Mouse (Mus musculus) adrenal gland (tissue): ENCODE results near the gene Sema4b.

Source experiments
- intact Hi-C: fragments of 180-260 bp; cut with DNase I; formaldehyde crosslinking; loops from one replicate; pipeline ENCODE4 v1.15.1; 2025
- long read RNA-seq, 2 experiments: library from polyadenylated mRNA; unstranded; transcript quantifications; one replicate each; pipeline ENCODE4 v2.0.0; 2020; ENCODE audit warnings: borderline replicate concordance in 1 of 2; ENCODE audit not compliant: insufficient replicate concordance in 1 of 2

Gene Sema4b
- long read RNA-seq, experiment 1, partial matches to known transcripts = 4 of 23 reads
- long read RNA-seq, experiment 1, other reads (novel, unspliced or antisense) = 16 of 23 reads
- long read RNA-seq, experiment 2, partial matches to known transcripts = 5 of 15 reads
- long read RNA-seq, experiment 2, other reads (novel, unspliced or antisense) = 7 of 15 reads

GRCm38 (mm10) chr7:80186531-80187296 lies at the start of gene Sema4b:
Gene Sema4b (plus strand): TSS chr7:80186841.
- intact Hi-C loops = loop anchor here (2.0 kb wide), 1 partner anchor 14 kb away; no protein-coding TSS in a partner anchor

GRCm38 (mm10) chr7:80138375-80138774 lies 48.3 kb upstream of the Sema4b start:
- intact Hi-C loops = no loop called here

GRCm38 (mm10) chr7:80140815-80141214 lies 45.8 kb upstream of the Sema4b start:
- intact Hi-C loops = loop anchor here (5.0 kb wide), 2 partner anchors 116 to 236 kb away; no protein-coding TSS in a partner anchor

DNA sequence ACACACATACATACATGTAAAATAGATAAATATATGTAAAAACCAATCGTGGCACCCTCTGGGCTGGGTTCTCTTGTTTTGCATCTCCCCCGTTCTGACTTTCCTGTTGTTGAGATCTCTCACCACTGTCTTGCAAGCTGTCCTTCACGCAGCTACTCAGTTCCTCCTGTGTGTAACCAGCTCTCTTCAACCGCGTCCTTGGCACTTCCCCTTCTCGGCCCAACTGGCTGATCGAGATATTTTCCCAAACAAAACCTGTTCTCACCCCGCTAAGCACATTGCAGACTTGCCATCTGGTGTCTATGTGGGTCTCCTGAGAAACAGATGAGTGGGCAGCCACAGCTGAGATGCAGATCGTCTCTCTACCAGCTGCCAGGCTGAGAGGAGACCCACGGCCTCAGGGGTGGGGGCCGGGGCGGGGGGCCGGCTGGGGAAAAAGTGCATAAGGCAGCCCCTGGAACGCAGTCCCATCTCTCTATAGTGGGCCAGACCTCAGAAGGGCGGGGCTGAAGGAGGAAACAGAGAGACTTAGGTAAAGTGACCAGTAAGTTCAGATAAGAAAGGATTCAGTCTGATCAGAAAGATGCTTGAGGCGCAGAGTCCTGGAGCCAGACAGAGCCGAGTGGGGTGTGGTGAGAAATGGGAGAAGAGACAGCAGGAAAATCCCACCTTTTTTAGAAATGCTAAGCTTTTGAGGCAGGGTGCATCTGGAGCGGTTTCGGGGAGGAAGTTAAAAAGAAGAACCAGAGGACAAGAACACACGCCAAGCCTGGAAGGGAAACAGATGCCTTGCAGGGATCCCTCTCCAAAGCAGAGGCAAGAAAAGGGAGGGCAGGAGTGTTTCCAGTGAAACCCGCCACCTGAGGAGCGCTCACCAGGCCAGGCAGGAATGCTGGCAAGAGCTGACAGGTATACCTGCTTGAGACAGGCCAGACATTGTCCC lies 43.0 kb upstream of the Sema4b start:
- intact Hi-C loops = loop anchor here (5.0 kb wide), 2 partner anchors 114 to 234 kb away; no protein-coding TSS in a partner anchor

DNA sequence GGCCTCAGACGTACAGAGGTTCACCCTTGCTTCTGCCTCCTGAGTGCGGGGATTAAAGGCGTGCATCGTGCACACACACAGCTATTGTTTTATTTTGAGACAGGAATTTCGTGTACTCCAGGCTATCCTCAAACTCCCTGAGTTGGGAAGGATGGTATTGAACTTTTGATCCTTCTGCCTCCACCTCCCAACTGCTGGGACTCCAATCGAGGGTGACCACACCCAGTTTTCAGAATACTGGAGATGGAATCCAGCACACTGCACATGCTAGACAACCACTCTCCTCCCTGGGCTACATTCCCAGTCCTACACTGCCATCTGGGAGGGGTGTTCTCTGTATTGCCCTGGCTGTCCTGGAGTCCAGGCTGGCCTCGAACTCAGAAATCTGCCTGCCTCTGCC lies 41.9 kb upstream of the Sema4b start:
- intact Hi-C loops = loop anchor here (5.0 kb wide), 2 partner anchors 113 to 233 kb away; no protein-coding TSS in a partner anchor

DNA sequence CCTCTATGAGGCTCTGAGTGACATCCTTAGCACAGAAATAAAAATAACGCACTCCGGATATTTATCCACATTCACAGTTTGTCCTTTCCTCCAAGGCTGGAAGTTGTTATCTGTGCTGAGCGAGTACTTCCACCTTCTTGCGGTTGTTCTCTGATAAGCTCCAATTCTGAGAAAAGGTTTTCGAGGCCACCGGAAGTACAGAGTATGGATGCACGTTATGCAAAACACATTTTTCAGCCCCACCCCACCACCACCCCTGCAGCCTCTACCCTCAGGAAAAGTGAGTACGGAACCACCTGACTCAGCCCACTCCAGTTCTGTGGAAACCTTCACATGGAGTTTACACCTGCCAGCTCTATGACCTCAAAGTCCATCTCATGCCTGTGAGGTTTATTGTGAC lies 40.6 kb upstream of the Sema4b start:
- intact Hi-C loops = no loop called here

GRCm38 (mm10) chr7:80149356-80149755 lies 37.3 kb upstream of the Sema4b start:
- intact Hi-C loops = no loop called here

DNA sequence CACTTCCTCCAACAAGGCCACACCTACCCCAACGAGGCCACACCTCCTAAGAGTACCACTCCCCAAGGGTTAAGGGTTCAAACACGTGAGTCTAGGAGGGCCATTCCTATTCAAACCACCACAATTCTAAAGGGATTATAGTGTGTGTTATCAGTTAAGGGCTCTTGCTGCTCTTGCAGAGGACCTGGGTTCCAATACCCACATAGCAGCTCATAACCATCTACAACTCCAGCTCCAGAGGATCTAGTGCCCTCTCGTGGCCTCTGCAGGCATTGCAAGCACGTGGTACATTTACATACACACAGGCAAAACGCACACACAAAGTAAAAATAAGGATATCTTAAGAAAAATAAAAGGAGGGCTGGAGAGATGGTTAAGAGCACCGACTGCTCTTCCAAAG lies 34.5 kb upstream of the Sema4b start:
- intact Hi-C loops = no loop called here

- intact Hi-C loops = no loop called here
Measured at GRCm38 (mm10) chr7:80152756-80153155, 33.9 kb upstream of the Sema4b start.

DNA sequence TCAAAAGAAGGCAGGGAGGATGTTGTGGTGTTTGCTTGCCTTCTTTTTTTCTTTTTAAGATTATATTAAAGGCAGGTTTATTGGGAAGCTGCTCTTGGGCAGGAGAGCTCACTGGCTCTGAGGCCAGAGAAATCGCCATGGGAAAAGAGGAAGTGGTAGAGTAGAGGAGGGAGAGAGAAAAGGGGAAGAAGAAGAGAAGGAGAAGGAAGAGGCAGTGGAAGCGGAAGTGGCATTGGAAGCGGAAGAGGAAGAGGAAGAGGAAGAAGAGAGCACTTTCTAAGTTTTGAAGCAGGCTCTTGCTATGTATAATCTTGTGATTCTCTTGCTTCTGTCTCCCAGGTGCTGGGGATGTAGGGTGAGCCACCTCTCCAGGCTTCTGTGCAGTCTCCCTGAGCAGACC lies 32.0 kb upstream of the Sema4b start:
- intact Hi-C loops = loop anchor here (5.0 kb wide), 1 partner anchor 63 kb away; no protein-coding TSS in a partner anchor

DNA sequence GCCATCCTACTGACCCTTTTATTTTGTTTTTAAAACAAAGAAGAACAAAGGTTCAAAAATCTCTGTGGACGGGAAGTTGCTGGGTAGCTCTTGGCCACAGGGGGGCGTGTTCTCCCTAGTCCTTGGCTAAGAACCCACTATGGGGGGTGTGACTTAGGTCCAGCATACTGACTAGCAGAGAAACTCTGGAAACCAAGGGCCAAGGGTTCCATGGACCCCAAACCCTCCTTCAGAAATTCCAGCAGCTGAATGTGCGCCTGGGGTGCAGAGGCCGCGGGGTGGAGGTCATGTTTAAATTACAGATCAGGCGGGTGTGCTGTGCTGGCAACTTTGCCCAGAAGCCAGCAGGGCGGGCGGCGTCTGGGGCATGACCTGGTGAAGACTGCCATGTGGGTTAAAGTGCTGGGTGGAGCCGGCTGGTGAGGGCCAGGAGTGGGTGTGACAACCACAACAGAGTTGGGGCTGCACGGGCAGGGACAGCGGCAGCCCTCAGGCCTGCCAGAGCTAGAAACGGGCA lies 29.9 kb upstream of the Sema4b start:
- intact Hi-C loops = loop anchor here (5.0 kb wide), 1 partner anchor 61 kb away; no protein-coding TSS in a partner anchor

- intact Hi-C loops = loop anchor here (5.0 kb wide), 1 partner anchor 59 kb away; no protein-coding TSS in a partner anchor
Measured at GRCm38 (mm10) chr7:80158496-80159268, 28.0 kb upstream of the Sema4b start.

- intact Hi-C loops = no loop called here
Measured at GRCm38 (mm10) chr7:80160293-80160944, 26.2 kb upstream of the Sema4b start.

DNA sequence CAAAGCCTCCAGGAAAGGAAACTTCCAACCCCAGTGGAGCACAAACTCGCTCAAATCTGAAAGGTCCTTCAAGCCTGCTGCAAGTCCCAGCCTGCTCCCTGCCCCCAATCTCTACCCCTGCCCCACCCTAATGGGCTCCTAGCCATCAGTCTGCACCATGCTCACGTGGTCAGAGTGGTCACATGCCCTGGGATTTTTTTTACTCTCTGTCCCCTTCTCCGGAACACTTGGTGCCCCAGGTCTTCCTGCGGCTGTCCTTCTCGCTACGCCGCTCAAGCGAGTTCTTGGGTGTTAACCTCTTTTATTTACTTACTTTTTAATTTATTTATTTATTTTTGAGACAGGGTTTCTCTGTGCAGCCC lies 25.7 kb upstream of the Sema4b start:
- intact Hi-C loops = no loop called here

DNA sequence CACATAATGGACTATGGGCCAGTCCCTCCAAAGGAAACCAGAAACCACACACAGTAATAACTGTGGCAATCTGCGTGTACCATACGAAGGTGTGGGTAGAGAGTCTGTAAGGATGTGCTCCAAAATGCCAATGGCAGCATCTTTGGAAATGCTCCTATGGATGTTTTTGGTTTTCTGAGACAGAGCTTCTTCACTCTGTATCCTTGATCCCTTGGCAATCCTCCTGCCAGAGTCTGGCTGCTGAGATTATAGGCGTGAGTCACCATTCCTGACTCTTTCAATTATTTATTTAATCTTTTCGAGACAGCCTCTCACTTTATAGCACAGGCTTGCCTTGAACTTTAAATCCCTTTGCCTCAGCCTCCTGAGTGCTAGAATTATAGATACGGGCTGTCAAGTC lies 21.2 kb upstream of the Sema4b start:
- intact Hi-C loops = no loop called here

GRCm38 (mm10) chr7:80166740-80167139 lies 19.9 kb upstream of the Sema4b start:
- intact Hi-C loops = no loop called here

DNA sequence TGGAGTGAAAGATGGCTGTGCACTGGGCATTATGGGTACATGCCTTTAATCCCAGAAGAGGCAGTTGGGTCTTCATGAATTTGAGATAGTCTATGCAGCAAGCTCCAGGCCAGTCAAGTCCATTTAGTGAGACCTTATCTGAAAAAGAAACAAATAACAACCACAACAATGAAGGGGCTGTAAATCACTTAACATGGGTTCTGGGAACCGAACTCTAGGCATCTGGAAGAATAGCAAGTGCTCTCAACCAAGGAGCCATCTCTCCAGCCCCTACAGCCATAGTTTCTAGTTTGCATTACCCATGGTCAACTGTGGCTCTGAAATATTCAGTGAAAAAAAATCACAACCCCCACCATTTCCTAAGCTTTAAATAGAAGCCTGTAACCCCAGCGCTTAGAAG lies 16.8 kb upstream of the Sema4b start:
- intact Hi-C loops = no loop called here

- intact Hi-C loops = no loop called here
Measured at GRCm38 (mm10) chr7:80171345-80171744, 15.3 kb upstream of the Sema4b start.

DNA sequence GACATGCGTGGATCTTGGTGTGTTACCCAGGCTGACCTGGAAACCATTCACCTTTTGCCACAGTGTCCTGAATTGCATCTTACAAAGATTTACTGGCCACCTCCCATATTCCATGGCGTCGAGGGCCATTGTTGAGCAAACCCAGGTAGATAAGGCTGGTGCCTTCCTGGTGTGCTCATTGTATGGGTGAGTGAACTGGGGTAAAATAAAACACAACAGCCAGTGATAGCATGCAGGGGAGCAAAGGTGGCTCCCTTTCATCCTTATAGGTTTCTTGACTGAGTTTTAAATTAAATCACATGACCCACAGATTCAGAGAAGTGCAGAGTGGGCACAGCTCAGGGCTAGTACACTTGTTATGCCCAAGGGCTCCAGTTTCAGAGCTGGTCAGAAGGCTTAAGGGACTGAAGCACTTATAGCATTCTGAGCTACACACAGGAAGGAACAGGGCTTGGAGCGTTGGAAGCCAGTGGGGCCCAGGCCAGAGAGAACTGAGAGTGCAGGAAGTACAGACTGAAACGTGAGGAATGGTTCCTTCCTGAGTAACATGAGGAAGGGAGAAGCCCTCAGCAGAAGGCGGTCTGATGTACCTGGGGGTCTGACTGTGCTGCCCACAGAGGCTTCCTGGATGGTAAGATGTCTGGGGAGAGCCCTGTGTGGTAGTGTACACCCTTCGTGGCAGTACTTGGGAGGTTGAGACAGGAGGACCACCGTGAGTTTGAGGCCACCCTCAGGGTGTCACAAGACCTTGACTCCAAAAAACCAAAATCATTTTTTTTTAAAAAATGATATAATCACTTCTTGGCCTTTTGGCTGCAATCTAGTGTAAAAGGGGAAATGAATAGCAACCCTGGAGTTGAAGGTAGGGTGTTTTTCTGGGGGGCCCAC lies 14.3 kb upstream of the Sema4b start:
- intact Hi-C loops = no loop called here
